Mouse (Mus musculus): ENCODE results near the gene Tescl. TPM values are rescaled to one million over a fixed set of nuclear protein-coding genes. Genes with fewer than 3 reads are reported as not detected.

The Tescl gene
- polyA plus RNA-seq, 1 experiment from 2014 or later: not detected

- Histone ChIP-seq H3K27me3 (ENCODE audit: insufficient read depth, poor library complexity, severe bottlenecking) (0 out of 2 replicates have a peak, but pooled peaks cover 3% of the 10 kb centered on the region), H3K4me1 (peaks cover 7% of the 10 kb centered on the region), H3K9me3 (no peaks in the 10 kb centered on the region), H3K4me3 (no peak overlapping the region), H3K27ac (no peak overlapping the region), H3K36me3 (no peaks in the 10 kb centered on the region)
- WGBS: 56% methylated on average over 6 of the region's 6 CpGs
- DNase-seq (ENCODE audit: low spot score): no peak
Measured at GRCm38 (mm10) chr7:24318942-24319341, 14.8 kb downstream of the Tescl start.

- peak; percentile 98 for DNase-seq (ENCODE audit: low spot score)
- 1% methylated on average over 33 of the region's 33 CpGs for WGBS
- H3K9me3 ChIP-seq: no peaks in the 10 kb centered on the region
- H3K27ac ChIP-seq: peak within 1 kb of the TSS; percentile 84
- 0 out of 2 replicates have a peak, but pooled peaks cover 3% of the 10 kb centered on the region for H3K27me3 ChIP-seq (ENCODE audit: insufficient read depth, poor library complexity, severe bottlenecking)
- H3K4me3 ChIP-seq: peak within 1 kb of the TSS; percentile 63
- H3K4me1 ChIP-seq: peaks cover 7% of the 10 kb centered on the region
- peaks cover 16% of the 10 kb centered on the region for H3K36me3 ChIP-seq
Measured at GRCm38 (mm10) chr7:24316567-24317092, 17.1 kb downstream of the Tescl start, which contains the start of gene Zfp94. Gene Zfp94 (minus strand): TSS chr7:24316666.

GRCm38 (mm10) chr7:24315726-24316566, 17.8 kb downstream of the Tescl start:
- no peaks in the 10 kb centered on the region for H3K9me3 ChIP-seq
- peaks cover 22% of the 10 kb centered on the region for H3K36me3 ChIP-seq
- DNase-seq (ENCODE audit: low spot score): no peak
- H3K27me3 ChIP-seq (ENCODE audit: insufficient read depth, poor library complexity, severe bottlenecking): 0 out of 2 replicates have a peak, but pooled peaks cover 3% of the 10 kb centered on the region
- peak overlapping the region; percentile 63 for H3K4me3 ChIP-seq
- peak overlapping the region; percentile 84 for H3K27ac ChIP-seq
- peaks cover 7% of the 10 kb centered on the region for H3K4me1 ChIP-seq
- 30% methylated on average over 29 of the region's 29 CpGs for WGBS

- peak; percentile 84 for DNase-seq (ENCODE audit: low spot score)
- Histone ChIP-seq H3K4me3 (peak within 1 kb of the TSS; percentile 83), H3K9me3 (no peaks in the 10 kb centered on the region), H3K27me3 (ENCODE audit: insufficient read depth, poor library complexity, severe bottlenecking) (no peaks in the 10 kb centered on the region), H3K4me1 (peaks cover 10% of the 10 kb centered on the region; the same call in 1 of the 2 replicates), H3K36me3 (peaks cover 33% of the 10 kb centered on the region), H3K27ac (peak within 1 kb of the TSS; percentile 62; the same call in 1 of the 2 replicates)
- WGBS: 2% methylated on average over 13 of the region's 13 CpGs
Measured at GRCm38 (mm10) chr7:24300771-24301282, 32.9 kb downstream of the Tescl start, which contains the start of gene Zfp61. Gene Zfp61 (minus strand): TSS chr7:24301232.

- peaks cover 42% of the 10 kb centered on the region for H3K36me3 ChIP-seq
- peak overlapping the region; percentile 83 for H3K4me3 ChIP-seq
- 2% methylated on average over 18 of the region's 18 CpGs for WGBS
- H3K9me3 ChIP-seq: no peaks in the 10 kb centered on the region
- peak overlapping the region; percentile 83 for H3K27ac ChIP-seq
- no peaks in the 10 kb centered on the region for H3K27me3 ChIP-seq (ENCODE audit: insufficient read depth, poor library complexity, severe bottlenecking)
- peak; percentile 63 for DNase-seq (ENCODE audit: low spot score)
- H3K4me1 ChIP-seq: peaks cover 10% of the 10 kb centered on the region; the same call in 1 of the 2 replicates
Measured at GRCm38 (mm10) chr7:24299823-24300481, 33.8 kb downstream of the Tescl start.

GRCm38 (mm10) chr7:24298973-24299708, 34.6 kb downstream of the Tescl start:
- peak overlapping the region; percentile 91 for H3K27ac ChIP-seq
- no peaks in the 10 kb centered on the region for H3K27me3 ChIP-seq (ENCODE audit: insufficient read depth, poor library complexity, severe bottlenecking)
- peak; percentile 90 for DNase-seq (ENCODE audit: low spot score)
- peaks cover 50% of the 10 kb centered on the region for H3K36me3 ChIP-seq
- WGBS: under 1% methylated on average over 47 of the region's 47 CpGs
- no peaks in the 10 kb centered on the region for H3K9me3 ChIP-seq
- H3K4me3 ChIP-seq: peak overlapping the region; percentile 83
- H3K4me1 ChIP-seq: peaks cover 10% of the 10 kb centered on the region; the same call in 1 of the 2 replicates

- Histone ChIP-seq H3K36me3 (peaks cover 56% of the 10 kb centered on the region), H3K9me3 (no peaks in the 10 kb centered on the region), H3K27ac (peak overlapping the region; percentile 91), H3K4me1 (peaks cover 10% of the 10 kb centered on the region; the same call in 1 of the 2 replicates), H3K4me3 (peak overlapping the region; percentile 83), H3K27me3 (ENCODE audit: insufficient read depth, poor library complexity, severe bottlenecking) (no peaks in the 10 kb centered on the region)
- DNase-seq (ENCODE audit: low spot score): peak; percentile 74
- 2% methylated on average over 12 of the region's 12 CpGs for WGBS
Measured at GRCm38 (mm10) chr7:24298635-24298972, 35.1 kb downstream of the Tescl start.

GRCm38 (mm10) chr7:24297361-24298095, 36.2 kb downstream of the Tescl start:
- Histone ChIP-seq H3K9me3 (no peaks in the 10 kb centered on the region), H3K4me1 (peaks cover 10% of the 10 kb centered on the region; the same call in 1 of the 2 replicates), H3K27me3 (ENCODE audit: insufficient read depth, poor library complexity, severe bottlenecking) (no peaks in the 10 kb centered on the region), H3K4me3 (peak overlapping the region; percentile 83; the same call in 1 of the 2 replicates), H3K36me3 (peaks cover 55% of the 10 kb centered on the region), H3K27ac (no peak overlapping the region)
- 90% methylated on average over 15 of the region's 15 CpGs for WGBS
- DNase-seq (ENCODE audit: low spot score): peak; percentile 66

- no peak overlapping the region for H3K27ac ChIP-seq
- peak; percentile 52 for DNase-seq (ENCODE audit: low spot score)
- 90% methylated on average over 7 of the region's 7 CpGs for WGBS
- no peaks in the 10 kb centered on the region for H3K27me3 ChIP-seq (ENCODE audit: insufficient read depth, poor library complexity, severe bottlenecking)
- H3K4me1 ChIP-seq: peaks cover 10% of the 10 kb centered on the region; the same call in 1 of the 2 replicates
- peaks cover 58% of the 10 kb centered on the region for H3K36me3 ChIP-seq
- no peaks in the 10 kb centered on the region for H3K9me3 ChIP-seq
- no peak overlapping the region for H3K4me3 ChIP-seq
Measured at GRCm38 (mm10) chr7:24296386-24296785, 37.4 kb downstream of the Tescl start.

- Histone ChIP-seq H3K36me3 (peaks cover 68% of the 10 kb centered on the region), H3K4me3 (no peak overlapping the region), H3K9me3 (no peaks in the 10 kb centered on the region), H3K27ac (no peak overlapping the region), H3K27me3 (ENCODE audit: insufficient read depth, poor library complexity, severe bottlenecking) (no peaks in the 10 kb centered on the region), H3K4me1 (peaks cover 9% of the 10 kb centered on the region; the same call in 1 of the 2 replicates)
- WGBS: 93% methylated on average over 7 of the region's 7 CpGs
- peak; percentile 66 for DNase-seq (ENCODE audit: low spot score)
Measured at GRCm38 (mm10) chr7:24295376-24295775, 38.4 kb downstream of the Tescl start.

GRCm38 (mm10) chr7:24294763-24295162, 39.0 kb downstream of the Tescl start:
- 94% methylated on average over 4 of the region's 4 CpGs for WGBS
- Histone ChIP-seq H3K4me1 (peaks cover 6% of the 10 kb centered on the region; the same call in 1 of the 2 replicates), H3K36me3 (peaks cover 74% of the 10 kb centered on the region), H3K9me3 (no peaks in the 10 kb centered on the region), H3K27me3 (ENCODE audit: insufficient read depth, poor library complexity, severe bottlenecking) (no peaks in the 10 kb centered on the region), H3K27ac (no peak overlapping the region), H3K4me3 (no peak overlapping the region)
- DNase-seq (ENCODE audit: low spot score): no peak

Measured in heart, embryonic 10.5 days (tissue).